Mouse (Mus musculus): ENCODE data around the gene Gm49395. TPM values are rescaled to one million over a fixed set of nuclear protein-coding genes. Genes with fewer than 3 reads are reported as not detected.

Gene Gm49395
- polyA plus RNA-seq, 1 experiment from 2014 or later = 2.3 TPM

DNA sequence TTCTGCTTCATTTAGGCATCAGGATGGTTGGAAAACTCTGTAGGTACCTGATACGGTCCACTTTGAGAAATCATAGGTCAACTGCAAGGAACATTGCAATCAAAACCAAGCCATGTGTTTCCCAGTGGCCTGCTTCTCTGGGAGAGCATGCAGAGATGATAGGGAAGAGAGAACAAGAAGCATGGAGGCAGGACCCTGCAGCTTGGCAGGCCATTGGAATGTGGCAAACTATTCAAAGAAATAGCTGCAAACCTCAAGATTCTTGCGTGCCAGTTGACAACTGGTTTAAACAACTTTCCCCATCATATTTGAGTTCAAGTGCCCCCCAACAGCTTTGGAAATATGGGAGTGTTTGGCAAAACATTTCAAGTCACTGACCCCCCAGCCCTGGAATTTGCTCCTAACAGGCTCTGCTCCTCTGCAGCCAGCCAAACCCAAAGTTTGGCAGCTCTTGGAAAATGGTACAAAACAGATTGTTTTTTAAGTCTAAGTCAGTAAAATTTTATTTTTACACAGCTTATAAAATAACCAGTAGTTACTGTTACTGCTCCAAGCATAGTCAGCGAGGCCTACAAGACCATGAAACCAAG, 21.6 kb downstream of the Gm49395 start:
- WGBS (ENCODE audit: insufficient replicate concordance) = 61% methylated on average over 3 of the region's 3 CpGs
- Histone ChIP-seq H3K36me3 (replicated peaks) (no peaks in the 10 kb centered on the region), H3K4me1 (replicated peaks) (no peaks in the 10 kb centered on the region; the same call in 1 of the 2 replicates), H3K4me3 (replicated peaks) (no peak overlapping the region), H3K9ac (no peak overlapping the region), H3K9me3 (replicated peaks) (no peaks in the 10 kb centered on the region), H3K27ac (replicated peaks) (no peak overlapping the region), H3K27me3 (no peaks in the 10 kb centered on the region), H3K4me2 (no peak overlapping the region)
- ATAC-seq (ENCODE audit: insufficient read depth) = no peak

DNA sequence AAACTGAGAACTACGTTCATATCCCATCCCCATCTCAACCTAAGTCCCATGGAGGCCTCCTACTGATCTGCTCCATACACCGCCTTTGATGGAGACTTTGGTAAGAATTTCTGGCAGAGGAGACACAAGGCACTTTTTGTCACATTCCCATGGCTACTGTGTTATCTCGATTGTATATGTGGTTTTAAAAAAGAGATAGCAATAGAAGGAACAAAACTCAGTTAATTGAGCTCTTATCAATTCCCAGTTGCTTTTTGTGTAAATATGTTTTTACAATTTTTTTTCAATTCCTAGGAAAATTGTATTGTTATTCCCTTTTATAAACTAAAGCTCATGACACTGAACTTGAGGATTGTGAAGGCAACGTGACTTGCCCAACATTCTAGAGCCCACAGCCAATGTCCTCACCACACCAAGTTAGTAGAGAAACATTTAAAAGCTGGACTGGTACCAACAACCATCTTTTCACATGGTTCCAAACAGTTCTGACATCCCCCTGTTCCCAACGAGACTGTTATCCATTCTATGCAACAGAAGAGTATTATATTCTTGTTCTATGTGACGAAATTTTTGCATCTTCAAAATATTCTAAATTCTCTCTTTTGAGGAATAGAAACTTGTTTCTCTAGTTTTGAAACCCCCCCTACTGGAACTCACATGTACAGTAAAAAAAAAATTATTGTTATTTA, 22.6 kb downstream of the Gm49395 start:
- no peak overlapping the region for H3K9ac ChIP-seq
- WGBS (ENCODE audit: insufficient replicate concordance) = 54% methylated on average over 6 of the region's 6 CpGs
- H3K9me3 ChIP-seq (replicated peaks) = no peaks in the 10 kb centered on the region
- no peak overlapping the region for H3K4me3 ChIP-seq (replicated peaks)
- ATAC-seq (ENCODE audit: insufficient read depth) = no peak
- no peaks in the 10 kb centered on the region for H3K27me3 ChIP-seq
- no peaks in the 10 kb centered on the region for H3K36me3 ChIP-seq (replicated peaks)
- no peak overlapping the region for H3K27ac ChIP-seq (replicated peaks)
- H3K4me2 ChIP-seq = no peak overlapping the region
- no peaks in the 10 kb centered on the region; the same call in 1 of the 2 replicates for H3K4me1 ChIP-seq (replicated peaks)

DNA sequence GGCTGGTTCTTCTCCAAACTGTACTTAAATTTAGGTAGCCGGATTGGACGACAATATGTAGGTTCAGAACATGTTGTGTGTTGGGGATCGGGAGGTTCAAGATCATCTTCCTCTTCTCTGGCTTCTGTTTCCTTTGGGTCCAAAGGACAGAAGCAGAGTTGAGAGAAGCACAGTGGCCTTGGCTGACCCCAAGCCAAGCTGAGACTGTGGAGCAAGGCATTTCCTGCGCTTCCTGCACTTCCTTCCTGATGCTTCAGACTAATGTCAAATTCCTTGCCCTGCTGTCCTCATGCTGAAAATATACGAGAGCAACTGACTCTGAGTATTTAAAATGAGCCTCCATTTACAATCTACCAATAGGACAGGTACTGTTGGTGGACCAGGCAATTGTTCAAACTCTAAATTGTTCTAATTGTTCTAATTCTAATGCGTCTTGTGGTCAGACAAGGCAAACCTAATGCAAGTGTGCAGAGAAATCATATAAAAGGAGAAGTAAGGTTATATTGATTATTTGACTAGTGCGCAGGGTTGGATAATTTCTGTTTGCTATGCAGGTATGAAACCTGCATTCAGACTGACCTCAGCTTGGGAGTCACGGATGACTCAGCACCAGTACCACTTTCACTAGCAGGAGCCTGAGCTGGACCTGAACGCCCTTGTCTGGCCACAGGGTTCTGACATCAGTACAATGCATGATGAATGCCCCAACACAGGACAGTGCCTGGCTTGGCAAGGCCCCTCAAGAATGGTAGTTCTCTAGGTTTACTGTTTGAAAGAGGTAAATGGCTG, 24.2 kb downstream of the Gm49395 start:
- Histone ChIP-seq H3K4me2 (no peak overlapping the region), H3K9me3 (replicated peaks) (no peaks in the 10 kb centered on the region), H3K4me1 (replicated peaks) (no peaks in the 10 kb centered on the region; the same call in 1 of the 2 replicates), H3K9ac (no peak overlapping the region), H3K27me3 (no peaks in the 10 kb centered on the region), H3K27ac (replicated peaks) (no peak overlapping the region), H3K36me3 (replicated peaks) (no peaks in the 10 kb centered on the region), H3K4me3 (replicated peaks) (no peak overlapping the region)
- 32% methylated on average over 9 of the region's 9 CpGs for WGBS (ENCODE audit: insufficient replicate concordance)
- no peak for ATAC-seq (ENCODE audit: insufficient read depth)

DNA sequence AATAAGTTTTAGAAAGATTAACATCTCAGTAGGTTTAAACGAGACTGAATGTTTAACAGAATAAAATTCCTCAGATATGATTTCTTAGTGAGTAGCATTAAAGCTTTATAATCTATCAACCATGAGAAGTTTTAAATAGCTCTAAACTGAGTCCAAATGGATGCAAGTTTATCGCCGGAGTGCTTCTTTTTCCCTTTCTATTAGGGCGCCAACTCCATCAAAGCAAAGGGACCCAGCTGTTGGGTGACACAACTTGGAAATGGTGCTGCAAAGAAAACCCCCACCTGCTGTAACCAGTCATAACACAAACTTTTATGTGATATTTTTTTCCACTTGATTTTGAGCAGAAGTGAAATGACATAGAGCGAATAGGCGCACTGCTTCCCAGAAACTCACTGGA, 29.3 kb downstream of the Gm49395 start:
- H3K4me3 ChIP-seq (replicated peaks) = no peak overlapping the region
- no peak overlapping the region for H3K9ac ChIP-seq
- no peaks in the 10 kb centered on the region for H3K27me3 ChIP-seq
- no peak overlapping the region for H3K27ac ChIP-seq (replicated peaks)
- 73% methylated on average over 6 of the region's 6 CpGs for WGBS (ENCODE audit: insufficient replicate concordance)
- H3K9me3 ChIP-seq (replicated peaks) = no peaks in the 10 kb centered on the region
- no peaks in the 10 kb centered on the region for H3K36me3 ChIP-seq (replicated peaks)
- no peaks in the 10 kb centered on the region for H3K4me1 ChIP-seq (replicated peaks)
- ATAC-seq (ENCODE audit: insufficient read depth) = no peak
- H3K4me2 ChIP-seq = no peak overlapping the region

DNA sequence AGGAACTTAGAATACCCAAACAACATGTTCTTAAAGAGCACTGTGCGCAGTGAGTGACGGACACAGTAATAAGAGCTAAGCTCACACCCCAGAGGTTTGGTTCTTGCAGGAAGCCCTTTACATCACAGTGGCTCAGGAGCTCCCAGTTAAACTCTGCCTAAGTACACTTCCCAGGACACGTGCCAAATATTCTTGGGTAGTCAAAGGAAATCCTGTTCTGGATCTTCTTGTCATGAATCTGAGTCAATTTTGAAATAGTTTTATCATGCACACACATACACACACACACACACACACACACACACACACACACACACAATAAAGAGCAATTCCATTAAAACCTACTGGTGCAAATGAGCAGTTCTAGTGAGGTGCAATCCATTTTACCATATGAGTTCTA, 30.3 kb downstream of the Gm49395 start:
- H3K4me3 ChIP-seq (replicated peaks) = no peak overlapping the region

DNA sequence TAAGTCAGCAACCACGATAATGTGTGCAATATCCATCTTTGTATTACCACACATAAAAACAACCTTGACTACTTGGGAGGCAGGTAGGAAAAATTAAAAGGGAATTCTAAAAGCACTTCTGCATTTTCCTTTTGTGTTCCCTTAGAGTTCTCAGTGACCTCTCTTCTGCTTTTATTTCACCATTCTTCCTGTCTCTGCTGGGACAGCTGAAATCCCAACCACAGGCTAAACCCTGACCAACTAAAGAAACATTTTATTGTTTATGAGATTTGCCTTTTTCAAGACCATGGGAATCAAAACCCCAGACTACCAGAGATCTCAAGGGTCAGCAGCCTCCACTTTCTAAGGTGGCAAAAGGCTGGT, 33.8 kb downstream of the Gm49395 start:
- H3K4me1 ChIP-seq (replicated peaks) = no peaks in the 10 kb centered on the region
- H3K9me3 ChIP-seq (replicated peaks) = no peaks in the 10 kb centered on the region
- ATAC-seq (ENCODE audit: insufficient read depth) = no peak
- no peak overlapping the region for H3K4me3 ChIP-seq (replicated peaks)
- no peak overlapping the region for H3K4me2 ChIP-seq
- no peaks in the 10 kb centered on the region for H3K36me3 ChIP-seq (replicated peaks)
- no peak overlapping the region for H3K27ac ChIP-seq (replicated peaks)
- WGBS (ENCODE audit: insufficient replicate concordance) = 55% methylated on average over 1 of the region's 1 CpGs
- no peak overlapping the region for H3K9ac ChIP-seq
- no peaks in the 10 kb centered on the region for H3K27me3 ChIP-seq

More for the DNA sequence above, 30.3 kb downstream of the Gm49395 start:
- Histone ChIP-seq H3K4me1 (replicated peaks) (no peaks in the 10 kb centered on the region), H3K9me3 (replicated peaks) (no peaks in the 10 kb centered on the region), H3K36me3 (replicated peaks) (no peaks in the 10 kb centered on the region), H3K27me3 (no peaks in the 10 kb centered on the region), H3K9ac (no peak overlapping the region), H3K27ac (replicated peaks) (no peak overlapping the region), H3K4me2 (no peak overlapping the region)
- WGBS (ENCODE audit: insufficient replicate concordance) = 68% methylated on average over 3 of the region's 3 CpGs
- ATAC-seq (ENCODE audit: insufficient read depth) = no peak

DNA sequence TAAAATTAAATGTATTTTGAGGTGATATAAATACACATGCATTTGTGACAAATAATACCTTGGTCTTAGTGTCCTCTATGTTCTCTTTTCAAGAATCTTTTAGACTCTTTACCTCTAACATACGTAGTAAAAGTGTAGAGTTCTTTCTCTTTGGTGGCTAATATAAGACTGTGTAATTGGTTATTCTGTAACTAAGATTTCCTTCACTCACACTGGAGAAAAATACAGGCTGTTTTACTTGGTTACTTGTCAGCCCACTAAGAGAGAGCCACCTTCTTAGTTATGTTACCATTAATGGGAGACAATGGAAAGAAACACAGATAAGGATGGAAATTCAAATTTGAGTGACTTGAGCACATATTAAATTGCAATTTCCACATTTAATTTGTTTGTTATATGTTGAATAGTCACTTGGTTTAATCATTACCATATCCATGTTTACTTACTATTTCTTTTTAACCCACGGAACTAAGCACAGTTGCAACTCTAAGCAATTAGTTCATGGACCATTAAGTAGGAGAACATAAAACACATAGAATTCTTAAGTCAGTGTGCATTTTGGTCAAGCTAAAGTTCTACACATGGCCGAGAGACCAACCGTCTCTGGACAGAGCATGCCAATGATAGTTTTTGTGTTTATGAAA, 34.3 kb downstream of the Gm49395 start:
- no peaks in the 10 kb centered on the region for H3K36me3 ChIP-seq (replicated peaks)
- 58% methylated on average over 4 of the region's 4 CpGs for WGBS (ENCODE audit: insufficient replicate concordance)
- no peak for ATAC-seq (ENCODE audit: insufficient read depth)

DNA sequence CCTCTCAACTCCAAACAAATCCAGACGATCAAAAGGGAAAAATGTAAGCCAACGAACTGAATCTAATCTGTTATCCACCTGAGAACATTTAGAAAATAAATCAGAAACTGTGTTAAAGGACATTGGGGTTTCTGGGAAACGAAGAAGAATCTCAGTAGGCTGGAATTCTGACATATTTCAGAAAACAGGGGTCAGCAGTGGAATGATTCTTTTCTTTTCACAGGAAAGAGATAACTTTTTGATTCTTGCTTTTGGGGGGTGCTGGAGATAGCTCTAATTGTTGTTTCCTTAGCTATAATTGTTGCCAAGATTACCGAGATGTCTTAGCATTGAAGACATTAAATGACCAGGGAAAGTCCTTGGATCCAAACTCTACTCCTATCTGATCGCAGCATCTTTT, 44.2 kb downstream of the Gm49395 start:
- WGBS (ENCODE audit: insufficient replicate concordance) = 56% methylated on average over 5 of the region's 5 CpGs
- Histone ChIP-seq H3K4me2 (no peak overlapping the region), H3K4me3 (replicated peaks) (no peak overlapping the region), H3K36me3 (replicated peaks) (no peaks in the 10 kb centered on the region), H3K9me3 (replicated peaks) (no peaks in the 10 kb centered on the region), H3K4me1 (replicated peaks) (no peaks in the 10 kb centered on the region), H3K27ac (replicated peaks) (no peak overlapping the region), H3K9ac (no peak overlapping the region), H3K27me3 (no peaks in the 10 kb centered on the region)
- no peak for ATAC-seq (ENCODE audit: insufficient read depth)

More for the DNA sequence above, 34.3 kb downstream of the Gm49395 start:
- Histone ChIP-seq H3K27ac (replicated peaks) (no peak overlapping the region), H3K9me3 (replicated peaks) (no peaks in the 10 kb centered on the region), H3K4me2 (no peak overlapping the region), H3K4me3 (replicated peaks) (no peak overlapping the region), H3K27me3 (no peaks in the 10 kb centered on the region), H3K4me1 (replicated peaks) (no peaks in the 10 kb centered on the region), H3K9ac (no peak overlapping the region)

DNA sequence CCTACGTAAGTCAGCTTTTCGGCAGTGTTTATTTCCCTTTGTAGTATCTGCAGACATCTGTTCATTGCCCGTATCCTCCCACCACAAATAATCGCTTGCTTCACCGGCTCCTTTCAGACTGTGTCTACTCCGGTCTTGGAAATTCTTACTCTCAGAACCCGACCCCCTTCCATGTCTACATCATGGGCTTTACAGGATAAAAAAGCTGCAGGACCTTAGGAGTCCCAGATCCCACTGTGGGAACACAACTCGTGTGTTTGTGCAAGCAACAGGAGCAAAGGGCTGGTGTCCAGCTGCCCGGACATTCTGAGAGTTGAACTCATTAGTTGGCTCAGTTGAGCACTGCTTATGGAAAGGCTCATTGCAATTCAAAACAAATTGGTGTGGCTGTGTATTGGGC, 46.9 kb downstream of the Gm49395 start:
- 44% methylated on average over 9 of the region's 9 CpGs for WGBS (ENCODE audit: insufficient replicate concordance)
- Histone ChIP-seq H3K4me3 (replicated peaks) (no peak overlapping the region), H3K36me3 (replicated peaks) (no peaks in the 10 kb centered on the region), H3K27ac (replicated peaks) (no peak overlapping the region), H3K9me3 (replicated peaks) (no peaks in the 10 kb centered on the region), H3K4me2 (no peak overlapping the region), H3K4me1 (replicated peaks) (no peaks in the 10 kb centered on the region), H3K27me3 (no peaks in the 10 kb centered on the region), H3K9ac (no peak overlapping the region)
- ATAC-seq (ENCODE audit: insufficient read depth) = no peak

DNA sequence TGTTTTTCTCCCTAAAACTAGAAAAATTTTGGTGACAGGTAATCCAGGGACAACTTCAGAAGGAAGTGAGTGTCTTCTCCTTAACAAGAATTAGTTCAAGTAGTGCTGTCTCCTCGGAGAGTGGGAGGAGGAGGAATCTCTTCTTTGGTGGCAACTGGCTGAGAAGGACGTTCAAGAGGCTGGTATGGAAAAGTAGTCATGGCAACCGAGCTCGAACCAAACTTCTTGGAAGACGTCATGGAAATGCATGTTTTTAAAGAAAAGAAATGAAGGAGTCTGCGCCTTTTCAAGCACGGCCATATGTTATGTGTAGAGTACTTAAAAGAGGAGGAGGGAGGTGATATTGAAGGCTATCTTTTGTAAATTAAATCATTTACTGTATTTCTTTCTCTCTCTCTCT, 49.2 kb downstream of the Gm49395 start:
- ATAC-seq (ENCODE audit: insufficient read depth) = no peak
- no peaks in the 10 kb centered on the region for H3K9me3 ChIP-seq (replicated peaks)
- no peak overlapping the region for H3K4me2 ChIP-seq
- no peak overlapping the region for H3K27ac ChIP-seq (replicated peaks)
- 61% methylated on average over 7 of the region's 7 CpGs for WGBS (ENCODE audit: insufficient replicate concordance)
- no peaks in the 10 kb centered on the region for H3K27me3 ChIP-seq
- H3K9ac ChIP-seq = no peak overlapping the region
- H3K4me3 ChIP-seq (replicated peaks) = no peak overlapping the region
- no peaks in the 10 kb centered on the region for H3K4me1 ChIP-seq (replicated peaks)
- H3K36me3 ChIP-seq (replicated peaks) = no peaks in the 10 kb centered on the region
